Mouse (Mus musculus) stomach, embryonic 15.5 days (tissue): ENCODE results near the gene Ggcx. TPM values are rescaled to one million over a fixed set of nuclear protein-coding genes. Genes with fewer than 3 reads are reported as not detected.

Experiments
- ATAC-seq: fragments of 200-750 bp; cut with Nextera tagmentation; 2 replicates; pipeline ENCODE4 v1.8.0; 2017; ENCODE audit warnings: low read depth, moderate number of reproducible peaks, moderate TSS enrichment; ENCODE audit not compliant: insufficient read depth, low FRiP score
- H3K27ac ChIP-seq: fragments of 300-500 bp; sonication (generic); 2 replicates; pipeline ENCODE4 v1.5.1; 2015; ENCODE audit warnings: mild to moderate bottlenecking, inconsistent platforms
- H3K27me3 ChIP-seq: fragments of 300-500 bp; sonication (generic); replicated peaks from 2 replicates; pipeline ENCODE4 v1.6.1; 2015; ENCODE audit warnings: inconsistent platforms
- H3K36me3 ChIP-seq: fragments of 300-500 bp; sonication (generic); 2 replicates; pipeline ENCODE4 v1.6.1; 2015; ENCODE audit warnings: inconsistent platforms
- H3K4me1 ChIP-seq: fragments of 300-500 bp; sonication (generic); 2 replicates; pipeline ENCODE4 v1.6.1; 2015; ENCODE audit warnings: inconsistent platforms
- H3K4me2 ChIP-seq: fragments of 300-500 bp; sonication (generic); 2 replicates; pipeline ENCODE4 v1.6.1; 2015; ENCODE audit warnings: mild to moderate bottlenecking, inconsistent platforms
- H3K4me3 ChIP-seq: fragments of 300-500 bp; sonication (generic); replicated peaks from 2 replicates; pipeline ENCODE4 v1.5.1; 2015; ENCODE audit warnings: inconsistent platforms
- H3K9ac ChIP-seq: fragments of 300-500 bp; sonication (generic); 2 replicates; pipeline ENCODE4 v1.6.1; 2015; ENCODE audit warnings: inconsistent platforms
- H3K9me3 ChIP-seq: fragments of 300-500 bp; sonication (generic); 2 replicates; pipeline ENCODE4 v1.6.1; 2016; ENCODE audit warnings: inconsistent platforms
- WGBS: fragments of 180-500 bp; shearing (Covaris S2); methylation state at CpG from one replicate; pipeline ENCODE4 v1.1.7; 2015; 5-methylcytosine and 5-hydroxymethylcytosine counted together
- polyA plus RNA-seq: library from polyadenylated mRNA; unstranded; fragments of >200 nt; fragmentation: Nextera tagmentation; extraction: Ambion mirVana; gene quantifications from 2 replicates; pipeline ENCODE4 v1.2.1, GENCODE M21; 2015

Gene Ggcx
- polyA plus RNA-seq, 1 experiment from 2014 or later = 30.4 TPM

DNA sequence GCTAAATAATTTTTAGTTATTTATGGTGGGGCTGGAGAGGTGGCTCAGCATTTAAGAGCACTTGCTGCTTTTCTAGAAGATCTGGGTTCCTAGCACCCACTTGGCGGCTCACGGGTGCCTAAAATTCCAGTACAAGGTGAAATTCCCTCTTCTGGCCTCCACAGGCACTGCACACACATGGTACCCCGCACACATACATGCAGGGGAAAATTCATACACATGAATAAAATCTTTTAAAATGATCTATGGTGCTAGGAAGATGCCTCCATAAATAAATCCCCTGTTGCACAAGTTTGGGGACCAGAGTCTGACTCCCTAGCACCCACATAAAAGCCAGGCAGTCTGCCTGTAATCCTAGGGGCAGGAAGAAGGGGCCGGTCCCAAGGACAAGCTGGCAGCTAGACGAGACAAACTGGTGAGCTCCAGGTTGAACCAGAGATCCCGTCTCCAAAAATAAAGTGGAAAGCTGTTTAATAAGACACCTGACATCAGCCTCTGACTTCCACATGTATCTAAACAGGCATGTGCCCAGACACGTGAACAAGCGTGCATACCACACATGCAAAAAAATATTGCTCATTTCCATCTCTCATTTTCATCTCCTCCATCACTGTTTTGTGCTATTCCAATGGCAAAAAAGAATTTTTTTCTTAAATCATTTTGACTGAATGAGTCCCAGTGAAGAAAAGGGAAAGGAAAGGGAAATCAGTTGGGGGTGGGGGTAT lies 35.4 kb upstream of the Ggcx start:
- Histone ChIP-seq H3K27me3 (no peaks in the 10 kb centered on the region), H3K36me3 (no peaks in the 10 kb centered on the region), H3K9me3 (no peaks in the 10 kb centered on the region), H3K27ac (no peak overlapping the region), H3K4me2 (0 out of 2 replicates have a peak overlapping the region, but pooled peaks have one; percentile 72), H3K4me1 (peaks cover 8% of the 10 kb centered on the region; the same call in 1 of the 2 replicates), H3K4me3 (no peak overlapping the region), H3K9ac (no peak overlapping the region)
- WGBS = 85% methylated on average over 8 of the region's 8 CpGs
- ATAC-seq = no peak

- Histone ChIP-seq H3K9me3 (no peaks in the 10 kb centered on the region), H3K4me3 (peak overlapping the region; percentile 51), H3K27ac (peak overlapping the region; percentile 48; the same call in 1 of the 2 replicates), H3K36me3 (peaks cover 4% of the 10 kb centered on the region; the same call in 1 of the 2 replicates), H3K4me1 (peaks cover 3% of the 10 kb centered on the region; the same call in 1 of the 2 replicates), H3K9ac (peak overlapping the region; percentile 17; the same call in 1 of the 2 replicates), H3K27me3 (no peaks in the 10 kb centered on the region), H3K4me2 (peak overlapping the region; percentile 72)
- WGBS = 44% methylated on average over 7 of the region's 7 CpGs
- ATAC-seq = no peak
Measured at GRCm38 (mm10) chr6:72379377-72380130, 34.6 kb upstream of the Ggcx start.

GRCm38 (mm10) chr6:72380131-72380770 lies 33.9 kb upstream of the Ggcx start, which contains the start of gene Vamp5:
Gene Vamp5, minus strand, starts transcription at chr6:72380468.
- no peaks in the 10 kb centered on the region for H3K9me3 ChIP-seq
- peaks cover 3% of the 10 kb centered on the region; the same call in 1 of the 2 replicates for H3K4me1 ChIP-seq
- peak; percentile 85 for ATAC-seq
- peak within 1 kb of the TSS; percentile 17; the same call in 1 of the 2 replicates for H3K9ac ChIP-seq
- peak within 1 kb of the TSS; percentile 51 for H3K4me3 ChIP-seq
- peak within 1 kb of the TSS; percentile 72 for H3K4me2 ChIP-seq
- H3K36me3 ChIP-seq = peaks cover 11% of the 10 kb centered on the region
- peak within 1 kb of the TSS; percentile 48; the same call in 1 of the 2 replicates for H3K27ac ChIP-seq
- 1% methylated on average over 45 of the region's 49 CpGs for WGBS
- H3K27me3 ChIP-seq = no peaks in the 10 kb centered on the region

DNA sequence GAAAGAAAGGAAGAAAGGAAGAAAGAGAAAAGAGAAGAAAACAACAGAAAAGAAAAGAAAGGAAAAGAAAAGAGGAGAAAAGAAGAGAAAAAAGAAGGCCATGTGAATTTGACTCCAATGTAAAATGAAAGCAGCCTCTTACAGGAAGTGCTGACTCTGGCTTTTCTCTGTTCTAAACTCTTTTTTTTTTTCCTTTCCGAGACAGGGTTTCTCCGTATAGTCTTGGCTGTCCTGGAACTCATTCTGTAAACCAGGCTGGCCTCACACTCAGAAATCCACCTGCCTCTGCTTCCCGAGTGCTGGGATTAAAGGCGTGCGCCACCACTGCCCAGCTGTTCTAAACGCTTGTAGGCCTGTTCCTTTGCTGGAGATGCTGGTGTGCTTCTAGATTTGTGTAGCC lies 31.6 kb upstream of the Ggcx start:
- H3K4me2 ChIP-seq = no peak overlapping the region
- H3K4me1 ChIP-seq = peaks cover 3% of the 10 kb centered on the region; the same call in 1 of the 2 replicates
- ATAC-seq = no peak
- peaks cover 28% of the 10 kb centered on the region for H3K36me3 ChIP-seq
- no peak overlapping the region for H3K4me3 ChIP-seq
- H3K9ac ChIP-seq = no peak overlapping the region
- no peaks in the 10 kb centered on the region for H3K9me3 ChIP-seq
- 74% methylated on average over 6 of the region's 6 CpGs for WGBS
- H3K27me3 ChIP-seq = no peaks in the 10 kb centered on the region
- H3K27ac ChIP-seq = no peak overlapping the region

DNA sequence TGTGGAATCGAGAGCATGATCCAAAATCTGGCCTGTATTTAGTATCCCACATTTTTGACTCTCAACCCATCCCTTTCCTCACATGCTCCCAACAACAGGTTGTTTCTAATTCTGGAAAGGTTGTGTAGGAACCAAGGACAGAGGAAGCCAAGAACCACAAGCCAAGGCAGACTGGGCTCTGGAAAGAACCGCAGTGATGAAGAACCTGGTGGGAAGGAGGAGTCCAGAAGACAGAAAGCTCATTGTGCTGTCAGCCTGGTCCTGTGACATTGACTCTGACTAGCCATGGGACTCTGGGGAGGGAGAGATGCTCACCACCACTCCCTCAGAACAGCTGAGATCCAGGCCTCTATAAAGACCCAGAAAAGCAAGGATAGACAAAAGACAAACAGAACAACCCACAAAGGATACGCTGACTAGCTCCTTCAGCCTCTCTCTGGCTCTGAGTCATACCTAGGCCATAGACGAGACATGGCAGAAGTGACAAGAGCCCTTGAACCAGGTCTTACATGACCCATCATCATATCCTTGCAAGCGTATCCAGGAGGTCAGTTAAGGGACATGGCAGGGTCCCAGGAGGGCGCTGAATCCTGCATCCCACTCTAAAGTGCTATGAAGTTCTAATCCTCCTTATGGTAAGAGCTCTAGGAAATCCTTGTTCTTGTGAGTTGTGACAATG lies 30.8 kb upstream of the Ggcx start:
- H3K9ac ChIP-seq = no peak overlapping the region
- no peak overlapping the region for H3K27ac ChIP-seq
- WGBS = 78% methylated on average over 6 of the region's 6 CpGs
- H3K9me3 ChIP-seq = no peaks in the 10 kb centered on the region
- no peak overlapping the region for H3K4me2 ChIP-seq
- H3K4me3 ChIP-seq = no peak overlapping the region
- no peak for ATAC-seq
- H3K4me1 ChIP-seq = peaks cover 8% of the 10 kb centered on the region
- H3K27me3 ChIP-seq = no peaks in the 10 kb centered on the region
- H3K36me3 ChIP-seq = peaks cover 29% of the 10 kb centered on the region

DNA sequence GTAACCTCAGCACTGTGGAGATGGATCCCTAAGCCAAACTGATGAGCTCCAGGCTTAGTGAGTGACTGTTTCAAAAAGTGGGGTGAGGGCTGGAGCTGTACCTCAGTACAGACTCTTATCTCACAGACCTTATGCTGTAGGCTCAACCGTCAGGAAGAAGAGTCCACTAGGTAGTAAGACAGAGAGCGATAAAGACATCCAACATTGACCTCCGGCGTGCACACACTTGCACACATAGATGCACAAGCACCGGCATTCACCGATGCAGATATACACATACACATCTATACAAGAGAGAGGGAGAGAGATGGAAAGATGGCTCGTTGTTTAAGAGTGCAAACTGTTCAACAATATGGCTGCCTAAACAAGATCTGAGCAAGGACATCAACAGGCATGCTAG lies 30.2 kb upstream of the Ggcx start:
- Histone ChIP-seq H3K4me1 (peaks cover 15% of the 10 kb centered on the region), H3K9ac (no peak overlapping the region), H3K4me2 (no peak overlapping the region), H3K36me3 (peaks cover 29% of the 10 kb centered on the region), H3K27me3 (no peaks in the 10 kb centered on the region), H3K4me3 (no peak overlapping the region), H3K27ac (no peak overlapping the region), H3K9me3 (no peaks in the 10 kb centered on the region)
- ATAC-seq = peak; percentile 81
- 89% methylated on average over 7 of the region's 7 CpGs for WGBS

- 80% methylated on average over 4 of the region's 4 CpGs for WGBS
- H3K27ac ChIP-seq = no peak overlapping the region
- H3K4me2 ChIP-seq = no peak overlapping the region
- no peak overlapping the region for H3K9ac ChIP-seq
- H3K27me3 ChIP-seq = no peaks in the 10 kb centered on the region
- peaks cover 16% of the 10 kb centered on the region for H3K4me1 ChIP-seq
- no peak for ATAC-seq
- peaks cover 29% of the 10 kb centered on the region for H3K36me3 ChIP-seq
- H3K9me3 ChIP-seq = no peaks in the 10 kb centered on the region
- no peak overlapping the region for H3K4me3 ChIP-seq
Measured at GRCm38 (mm10) chr6:72385258-72385657, 28.9 kb upstream of the Ggcx start.

GRCm38 (mm10) chr6:72386561-72386960 lies 27.5 kb upstream of the Ggcx start:
- no peak for ATAC-seq
- Histone ChIP-seq H3K27ac (no peak overlapping the region), H3K4me3 (no peak overlapping the region), H3K9me3 (no peaks in the 10 kb centered on the region), H3K4me1 (peaks cover 20% of the 10 kb centered on the region), H3K27me3 (no peaks in the 10 kb centered on the region), H3K36me3 (peaks cover 29% of the 10 kb centered on the region), H3K9ac (no peak overlapping the region), H3K4me2 (no peak overlapping the region)
- 92% methylated on average over 2 of the region's 2 CpGs for WGBS

DNA sequence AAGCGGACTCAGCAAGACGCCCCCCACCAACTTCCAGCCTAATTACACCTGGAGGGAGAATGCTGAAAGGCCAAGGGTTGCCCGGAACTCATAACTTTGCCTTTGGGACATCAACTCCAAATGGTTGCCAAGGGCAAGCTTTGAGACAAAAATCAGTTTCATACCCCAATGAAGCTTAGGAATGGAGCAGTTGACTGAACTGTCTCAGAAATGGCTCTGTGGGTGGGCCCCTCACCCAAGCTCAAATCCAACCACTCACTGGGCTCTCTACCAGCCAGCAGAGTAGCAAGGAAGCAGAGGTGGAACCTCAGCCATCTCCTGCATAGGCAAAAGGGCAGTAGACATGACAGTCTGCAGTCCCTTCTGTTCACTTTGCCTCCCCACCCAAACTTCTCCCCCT lies 26.3 kb upstream of the Ggcx start:
- H3K9me3 ChIP-seq = no peaks in the 10 kb centered on the region

GRCm38 (mm10) chr6:72388266-72388665 lies 25.8 kb upstream of the Ggcx start:
- H3K4me3 ChIP-seq = no peak overlapping the region

More for the DNA sequence above, 26.3 kb upstream of the Ggcx start:
- WGBS = 88% methylated on average over 3 of the region's 3 CpGs
- Histone ChIP-seq H3K4me2 (peak overlapping the region; percentile 70; the same call in 1 of the 2 replicates), H3K27ac (no peak overlapping the region), H3K9ac (no peak overlapping the region), H3K36me3 (peaks cover 29% of the 10 kb centered on the region), H3K4me3 (no peak overlapping the region), H3K4me1 (peaks cover 20% of the 10 kb centered on the region), H3K27me3 (no peaks in the 10 kb centered on the region)
- ATAC-seq = no peak

GRCm38 (mm10) chr6:72388791-72389329 lies 25.2 kb upstream of the Ggcx start:
- 0 out of 2 replicates have a peak overlapping the region, but pooled peaks have one; percentile 16 for H3K9ac ChIP-seq
- H3K27ac ChIP-seq = peak overlapping the region; percentile 98
- H3K27me3 ChIP-seq = no peaks in the 10 kb centered on the region
- no peaks in the 10 kb centered on the region for H3K9me3 ChIP-seq
- H3K4me1 ChIP-seq = peaks cover 23% of the 10 kb centered on the region
- ATAC-seq = no peak
- peak overlapping the region; percentile 65 for H3K4me3 ChIP-seq
- peaks cover 29% of the 10 kb centered on the region for H3K36me3 ChIP-seq
- WGBS = 72% methylated on average over 6 of the region's 6 CpGs
- peak overlapping the region; percentile 70 for H3K4me2 ChIP-seq

More at GRCm38 (mm10) chr6:72388266-72388665, 25.8 kb upstream of the Ggcx start:
- ATAC-seq = no peak
- H3K36me3 ChIP-seq = peaks cover 29% of the 10 kb centered on the region
- no peaks in the 10 kb centered on the region for H3K9me3 ChIP-seq
- peaks cover 21% of the 10 kb centered on the region for H3K4me1 ChIP-seq
- 64% methylated on average over 10 of the region's 10 CpGs for WGBS
- H3K4me2 ChIP-seq = peak overlapping the region; percentile 70
- no peaks in the 10 kb centered on the region for H3K27me3 ChIP-seq
- H3K9ac ChIP-seq = no peak overlapping the region
- H3K27ac ChIP-seq = no peak overlapping the region
